Mouse (Mus musculus) G1E-ER4 (cell line): ENCODE measurements around the gene Cog7. TPM values are rescaled to one million over a fixed set of nuclear protein-coding genes. Genes with fewer than 3 reads are reported as not detected.

ENCODE experiments used
- GATA1 ChIP-seq: IDR thresholded peaks from one replicate; pipeline ENCODE4 v1.8.0; 2012; ENCODE audit warnings: low read length, inconsistent platforms
- polyA plus RNA-seq: library from polyadenylated mRNA; stranded (reverse); fragments of >175 nt; gene quantifications from 2 replicates; pipeline ENCODE4 v1.2.3, GENCODE M21; 2012

The Cog7 gene
- polyA plus RNA-seq, 1 experiment: 13.0 TPM

GRCm38 (mm10) chr7:121935906-121936794 lies 45.4 kb downstream of the Cog7 start:
- no peak for TF ChIP-seq GATA1

GRCm38 (mm10) chr7:121934346-121934745 lies 47.2 kb downstream of the Cog7 start:
- no peak for TF ChIP-seq GATA1

GRCm38 (mm10) chr7:121933675-121934074 lies 47.8 kb downstream of the Cog7 start:
- no peak for TF ChIP-seq GATA1

- no peak for TF ChIP-seq GATA1
These were observed 50.3 kb downstream of the Cog7 start for GRCm38 (mm10) chr7:121931246-121931645.

GRCm38 (mm10) chr7:121927882-121928281 lies 53.6 kb downstream of the Cog7 start:
- no peak for TF ChIP-seq GATA1

- TF ChIP-seq GATA1: no peak
These were observed 57.1 kb downstream of the Cog7 start for GRCm38 (mm10) chr7:121924361-121924760.

GRCm38 (mm10) chr7:121913944-121914343 lies 67.6 kb downstream of the Cog7 start:
- no peak for TF ChIP-seq GATA1

- TF ChIP-seq GATA1: no peak
These were observed 69.3 kb downstream of the Cog7 start for GRCm38 (mm10) chr7:121912250-121912649.

- TF ChIP-seq GATA1: no peak
These were observed 74.6 kb downstream of the Cog7 start for GRCm38 (mm10) chr7:121906879-121907278.

GRCm38 (mm10) chr7:121902757-121903411 lies 78.6 kb downstream of the Cog7 start:
- no peak for TF ChIP-seq GATA1

GRCm38 (mm10) chr7:121899940-121900339 lies 81.6 kb downstream of the Cog7 start:
- TF ChIP-seq GATA1: no peak

GRCm38 (mm10) chr7:121899311-121899710 lies 82.2 kb downstream of the Cog7 start:
- no peak for TF ChIP-seq GATA1

- TF ChIP-seq GATA1: no peak
These were observed 84.8 kb downstream of the Cog7 start for GRCm38 (mm10) chr7:121896689-121897088.

GRCm38 (mm10) chr7:121890636-121891360 lies 90.7 kb downstream of the Cog7 start:
- TF ChIP-seq GATA1: no peak

GRCm38 (mm10) chr7:121880246-121880645 lies 101.3 kb downstream of the Cog7 start:
- no peak for TF ChIP-seq GATA1

GRCm38 (mm10) chr7:121874784-121875183 lies 106.7 kb downstream of the Cog7 start:
- TF ChIP-seq GATA1: no peak
